Mouse (Mus musculus) ES-E14 (cell line): ENCODE measurements at regions not wholly inside any gene's neighbourhood (a gene's known extent, or its start where the extent isn't known, plus 50 kb on each side); places are given as distances from the start of the nearest gene placed in this dataset.

ENCODE experiments used
- MAFK ChIP-seq: IDR thresholded peaks from 2 replicates; pipeline ENCODE4 v1.6.1; 2014; ENCODE audit warnings: mild to moderate bottlenecking, low read depth, low read length, inconsistent platforms; ENCODE audit not compliant: insufficient read depth
- ZC3H11A ChIP-seq: IDR thresholded peaks from 2 replicates; pipeline ENCODE4 v1.6.1; 2012; ENCODE audit warnings: low read depth, mild to moderate bottlenecking, inconsistent platforms, low read length, borderline replicate concordance
- ZNF384 ChIP-seq: IDR thresholded peaks from 2 replicates; pipeline ENCODE4 v1.6.1; 2012; ENCODE audit warnings: low read depth, low read length, inconsistent platforms

DNA sequence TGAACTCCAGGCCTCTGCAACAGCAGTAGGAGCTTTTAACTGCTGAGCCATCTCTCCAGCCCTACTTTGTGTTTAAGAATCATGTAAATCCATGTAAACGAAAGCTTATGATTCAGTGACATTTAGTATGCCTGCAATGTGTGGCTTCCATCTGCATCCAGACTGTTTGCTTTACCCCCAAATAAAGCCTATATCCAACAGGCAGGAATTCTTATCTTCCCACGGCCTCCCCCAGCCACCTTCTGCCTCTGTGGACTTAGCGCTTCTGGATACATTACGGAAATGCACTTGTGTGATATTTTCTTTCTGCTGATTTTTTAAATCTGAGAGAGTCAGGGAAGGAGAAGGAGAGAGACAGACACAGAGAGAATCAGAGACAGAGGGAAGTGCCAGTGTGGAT is 189.2 kb upstream of the Cxcr4 start:
- TF ChIP-seq ZNF384 (no peak), ZC3H11A (no peak), MAFK (no peak)
